Mouse (Mus musculus): Measurements from ENCODE around the gene Palmd. TPM values are rescaled to one million over a fixed set of nuclear protein-coding genes. Genes with fewer than 3 reads are reported as not detected.

The Palmd gene
- total RNA-seq (2021) = 10 to 100 TPM; 30.2 TPM
- long read RNA-seq, experiment 1, transcript Palmd-201 (8 exons, 2,433 nt) = major isoform, 12 of 17 reads
- long read RNA-seq, experiment 1, partial matches to known transcripts = 1 of 17 reads
- long read RNA-seq, experiment 1, other reads (novel, unspliced or antisense) = 4 of 17 reads
- long read RNA-seq, experiment 2, transcript Palmd-201 (8 exons, 2,433 nt) = major isoform, 24 of 31 reads
- long read RNA-seq, experiment 2, partial matches to known transcripts = 1 of 31 reads
- long read RNA-seq, experiment 2, other reads (novel, unspliced or antisense) = 6 of 31 reads

GRCm38 (mm10) chr3:116968540-116968997 is at the start of gene Palmd:
Gene Palmd, minus strand, starts transcription at chr3:116968987.
- Histone ChIP-seq H3K27ac (peak within 1 kb of the TSS; percentile 92), H3K4me3 (peak within 1 kb of the TSS; percentile 86)
- TF ChIP-seq CTCF (conservative IDR thresholded peaks at IDR 0.05) = no peak
- peak; percentile 61 to 77 for DNase-seq (ENCODE audit: low spot score in 2 of 2)

- no peak for TF ChIP-seq CTCF (conservative IDR thresholded peaks at IDR 0.05)
- Histone ChIP-seq H3K27ac (peak overlapping the region; percentile 72), H3K4me3 (no peak overlapping the region)
- DNase-seq (ENCODE audit: low spot score in 2 of 2) = no peak
These were observed 41.4 kb upstream of the Palmd start for GRCm38 (mm10) chr3:117010182-117010581.

GRCm38 (mm10) chr3:117007340-117007739 is 38.6 kb upstream of the Palmd start:
- H3K27ac ChIP-seq = peak overlapping the region; percentile 87
- TF ChIP-seq CTCF (conservative IDR thresholded peaks at IDR 0.05) = 0 out of 2 replicates have a peak, but pooled peaks have one; percentile 2

GRCm38 (mm10) chr3:117006636-117007035 is 37.8 kb upstream of the Palmd start:
- Histone ChIP-seq H3K27ac (peak overlapping the region; percentile 87), H3K4me3 (no peak overlapping the region)
- no peak for TF ChIP-seq CTCF (conservative IDR thresholded peaks at IDR 0.05)
- no peak for DNase-seq (ENCODE audit: low spot score in 2 of 2)

More at GRCm38 (mm10) chr3:117007340-117007739, 38.6 kb upstream of the Palmd start:
- peak in 1 of 2 experiments; percentile 65 for DNase-seq (ENCODE audit: low spot score in 2 of 2)
- H3K4me3 ChIP-seq = no peak overlapping the region

GRCm38 (mm10) chr3:117003379-117003778 is 34.6 kb upstream of the Palmd start:
- Histone ChIP-seq H3K4me3 (no peak overlapping the region), H3K27ac (no peak overlapping the region)
- DNase-seq (ENCODE audit: low spot score in 2 of 2) = no peak
- no peak for TF ChIP-seq CTCF (conservative IDR thresholded peaks at IDR 0.05)

GRCm38 (mm10) chr3:117001686-117002485 is 33.1 kb upstream of the Palmd start:
- H3K4me3 ChIP-seq = no peak overlapping the region
- no peak overlapping the region for H3K27ac ChIP-seq
- DNase-seq (ENCODE audit: low spot score in 2 of 2) = no peak

GRCm38 (mm10) chr3:116993011-116993410 is 24.2 kb upstream of the Palmd start:
- no peak for TF ChIP-seq CTCF (conservative IDR thresholded peaks at IDR 0.05)
- Histone ChIP-seq H3K27ac (no peak overlapping the region), H3K4me3 (no peak overlapping the region)
- no peak for DNase-seq (ENCODE audit: low spot score in 2 of 2)

More at GRCm38 (mm10) chr3:117001686-117002485, 33.1 kb upstream of the Palmd start:
- TF ChIP-seq CTCF (conservative IDR thresholded peaks at IDR 0.05) = no peak

- no peak for DNase-seq (ENCODE audit: low spot score in 2 of 2)
- Histone ChIP-seq H3K27ac (no peak overlapping the region), H3K4me3 (no peak overlapping the region)
- TF ChIP-seq CTCF (conservative IDR thresholded peaks at IDR 0.05) = no peak
These were observed 22.4 kb upstream of the Palmd start for GRCm38 (mm10) chr3:116991180-116991579.

- TF ChIP-seq CTCF (conservative IDR thresholded peaks at IDR 0.05) = no peak
- DNase-seq (ENCODE audit: low spot score in 2 of 2) = no peak
- Histone ChIP-seq H3K27ac (no peak overlapping the region), H3K4me3 (no peak overlapping the region)
These were observed 19.4 kb upstream of the Palmd start for GRCm38 (mm10) chr3:116988221-116988620.

GRCm38 (mm10) chr3:116986451-116986850 is 17.7 kb upstream of the Palmd start:
- H3K27ac ChIP-seq = peak overlapping the region; percentile 76; the same call in 1 of the 2 replicates
- no peak for TF ChIP-seq CTCF (conservative IDR thresholded peaks at IDR 0.05)
- DNase-seq (ENCODE audit: low spot score in 2 of 2) = no peak
- no peak overlapping the region for H3K4me3 ChIP-seq

GRCm38 (mm10) chr3:116985741-116986140 is 17.0 kb upstream of the Palmd start:
- Histone ChIP-seq H3K27ac (peak overlapping the region; percentile 76), H3K4me3 (no peak overlapping the region)
- TF ChIP-seq CTCF (conservative IDR thresholded peaks at IDR 0.05) = no peak
- peak; percentile 39 to 60 for DNase-seq (ENCODE audit: low spot score in 2 of 2)

- Histone ChIP-seq H3K4me3 (no peak overlapping the region), H3K27ac (peak overlapping the region; percentile 76)
- no peak for DNase-seq (ENCODE audit: low spot score in 2 of 2)
- TF ChIP-seq CTCF (conservative IDR thresholded peaks at IDR 0.05) = no peak
These were observed 16.3 kb upstream of the Palmd start for GRCm38 (mm10) chr3:116985042-116985455.
